Mouse (Mus musculus) spleen, adult 2 months (tissue): ENCODE results near the gene Ehd3. TPM values are rescaled to one million over a fixed set of nuclear protein-coding genes. Genes with fewer than 3 reads are reported as not detected.
A peak's percentile ranks its signal among the peaks of the same experiment; 100 is the strongest.

Experiments used
- DNase-seq, 2 experiments: peaks; one replicate each; pipeline versions ENCODE4 v3.0.0 to v3.0.0-alpha.2; 2012 to 2021; ENCODE audit warnings: low spot score in 2 of 2, low read depth in 1 of 2
- H3K27ac ChIP-seq: fragments of 200-500 bp; 2 replicates; pipeline ENCODE4 v1.5.1; 2012; ENCODE audit warnings: low read length, inconsistent platforms; ENCODE audit not compliant: insufficient read depth
- H3K27me3 ChIP-seq: fragments of 200-500 bp; 2 replicates; pipeline ENCODE4 v1.6.1; 2012; ENCODE audit warnings: mild to moderate bottlenecking, moderate library complexity, low read length, inconsistent platforms; ENCODE audit not compliant: control insufficient read depth, insufficient read depth
- H3K36me3 ChIP-seq: fragments of 200-500 bp; 2 replicates; pipeline ENCODE4 v1.6.1; 2012; ENCODE audit warnings: mild to moderate bottlenecking, low read length, inconsistent platforms; ENCODE audit not compliant: control insufficient read depth, insufficient read depth
- H3K4me1 ChIP-seq: fragments of 200-500 bp; 2 replicates; pipeline ENCODE4 v1.6.1; 2011; ENCODE audit warnings: inconsistent platforms; ENCODE audit not compliant: control insufficient read depth, insufficient read depth, insufficient read length
- H3K4me3 ChIP-seq: fragments of 200-500 bp; 2 replicates; pipeline ENCODE4 v1.5.1; 2011; ENCODE audit warnings: mild to moderate bottlenecking, inconsistent platforms; ENCODE audit not compliant: insufficient read depth, insufficient read length; ENCODE audit errors: extremely low read depth
- CTCF ChIP-seq: fragments of 200-500 bp; IDR thresholded peaks from 2 replicates; pipeline ENCODE4 v1.5.1; 2011; ENCODE audit warnings: mild to moderate bottlenecking, inconsistent platforms; ENCODE audit not compliant: insufficient read depth, insufficient read length, insufficient replicate concordance; ENCODE audit errors: extremely low read depth
- POLR2A ChIP-seq: fragments of 200-500 bp; IDR thresholded peaks from 2 replicates; pipeline ENCODE4 v1.6.1; 2011; ENCODE audit warnings: low read depth, low read length, inconsistent platforms
- WGBS: fragments of 180-500 bp; shearing (Covaris S2); methylation state at CpG from one replicate; pipeline ENCODE4 v1.1.7; 2018; 5-methylcytosine and 5-hydroxymethylcytosine counted together
- polyA plus RNA-seq: library from polyadenylated mRNA; depleted of rRNA; stranded (reverse); fragments of >200 nt; gene quantifications from 2 replicates; pipeline ENCODE4 v1.2.3, GENCODE M21; 2012; rRNA removed

Ehd3 gene
- polyA plus RNA-seq, 1 experiment: 20.3 TPM

DNA sequence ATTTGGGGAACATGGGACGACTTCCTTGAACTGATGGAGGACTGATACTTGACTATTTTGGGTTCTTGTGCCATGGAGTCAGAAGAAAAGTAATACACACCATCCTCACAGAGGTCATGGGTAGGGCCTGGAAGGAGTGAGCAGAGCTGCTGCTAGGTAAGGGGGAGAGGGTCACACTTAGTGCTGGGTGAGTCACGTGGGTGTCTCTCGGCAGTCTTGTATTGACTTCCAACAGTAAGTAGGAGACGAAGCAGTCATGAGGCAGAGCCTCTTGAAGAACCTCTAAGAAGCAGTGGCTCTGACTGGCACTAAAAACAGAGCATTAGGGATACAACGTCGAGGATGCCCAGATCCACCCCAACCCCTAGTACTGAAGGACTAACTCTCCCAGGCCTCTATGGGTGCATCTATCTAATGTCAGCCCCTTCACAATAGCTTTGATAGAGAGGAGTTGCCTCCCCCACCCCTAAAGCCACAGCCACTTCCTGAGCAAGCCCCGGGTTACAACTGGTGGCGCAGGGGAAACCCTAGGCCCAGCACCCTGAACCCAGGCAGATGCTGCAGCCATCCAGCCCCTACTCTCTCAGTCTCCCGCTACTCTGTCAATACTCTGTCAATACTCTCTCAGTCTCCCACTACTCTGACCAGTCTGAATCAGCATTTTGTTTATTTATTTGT is 65.2 kb downstream of the Ehd3 start:
- Histone ChIP-seq H3K4me1 (peaks cover 3% of the 10 kb centered on the region; the same call in 1 of the 2 replicates), H3K27ac (0 out of 2 replicates have a peak overlapping the region, but pooled peaks have one; percentile 28), H3K4me3 (no peak overlapping the region), H3K27me3 (no peaks in the 10 kb centered on the region), H3K36me3 (no peaks in the 10 kb centered on the region)
- peak in 1 of 2 experiments; percentile 48 for DNase-seq
- WGBS: 63% methylated on average over 9 of the region's 9 CpGs
- TF ChIP-seq CTCF (no peak), POLR2A (no peak)

DNA sequence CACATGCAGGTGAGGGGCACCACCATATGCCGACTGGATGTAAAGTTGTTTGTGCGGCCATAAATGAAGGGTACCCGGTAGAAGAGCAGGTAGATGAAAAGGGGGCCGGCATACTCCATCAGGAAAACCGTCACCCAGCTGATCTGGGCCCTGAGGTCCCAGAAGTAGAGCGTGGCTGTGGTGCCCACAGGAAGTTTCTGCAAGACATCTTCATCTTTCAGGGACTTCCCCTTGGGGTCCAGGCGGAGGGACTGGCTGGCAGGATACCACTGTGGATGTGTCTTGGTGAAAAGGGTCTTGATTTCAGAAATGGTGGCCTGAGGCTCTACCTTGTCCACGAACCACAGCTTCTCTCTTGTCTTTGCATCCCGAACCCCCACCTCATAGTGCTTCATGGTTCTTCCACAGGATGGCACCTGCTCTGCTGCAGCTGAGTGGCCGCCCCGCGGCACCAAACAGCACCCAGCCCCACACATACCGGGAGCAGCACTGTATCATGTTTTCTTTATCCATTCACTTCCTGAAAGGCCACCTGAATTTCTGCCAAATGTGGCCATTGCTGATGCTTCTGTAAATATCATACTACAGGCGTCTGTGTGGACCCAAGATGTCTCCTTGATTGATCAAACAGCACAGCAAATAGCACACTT is 67.1 kb downstream of the Ehd3 start:
- no peak overlapping the region for H3K4me3 ChIP-seq
- no peak for TF ChIP-seq CTCF
- TF ChIP-seq POLR2A: no peak
- peak in 1 of 2 experiments; percentile 19 for DNase-seq
- H3K27ac ChIP-seq: no peak overlapping the region
- no peaks in the 10 kb centered on the region for H3K36me3 ChIP-seq
- 62% methylated on average over 14 of the region's 14 CpGs for WGBS
- H3K4me1 ChIP-seq: peaks cover 5% of the 10 kb centered on the region; the same call in 1 of the 2 replicates
- H3K27me3 ChIP-seq: no peaks in the 10 kb centered on the region

DNA sequence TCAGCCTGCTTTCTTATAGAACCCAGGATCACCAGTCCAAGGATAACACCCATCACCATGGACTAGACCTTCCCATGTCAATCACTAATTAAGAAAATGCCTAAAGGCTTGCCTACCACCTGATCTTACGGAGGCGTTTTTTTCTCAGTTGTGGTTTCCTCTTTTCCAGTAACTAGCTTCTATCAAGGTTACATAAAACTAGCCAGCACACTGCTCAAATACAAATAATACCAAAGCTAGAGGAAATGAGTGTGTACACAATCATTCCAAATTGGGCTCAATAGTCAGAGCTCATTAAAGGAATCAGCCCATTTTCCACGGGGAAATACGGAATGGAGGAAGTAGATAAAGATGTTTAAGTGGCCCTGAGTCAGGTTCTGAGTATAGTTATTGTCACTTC is 71.3 kb downstream of the Ehd3 start:
- Histone ChIP-seq H3K4me1 (peaks cover 2% of the 10 kb centered on the region; the same call in 1 of the 2 replicates), H3K4me3 (no peak overlapping the region), H3K27ac (no peak overlapping the region), H3K36me3 (no peaks in the 10 kb centered on the region), H3K27me3 (no peaks in the 10 kb centered on the region)
- DNase-seq: no peak
- WGBS: 18% methylated on average over 4 of the region's 4 CpGs
- TF ChIP-seq POLR2A (no peak), CTCF (no peak)

DNA sequence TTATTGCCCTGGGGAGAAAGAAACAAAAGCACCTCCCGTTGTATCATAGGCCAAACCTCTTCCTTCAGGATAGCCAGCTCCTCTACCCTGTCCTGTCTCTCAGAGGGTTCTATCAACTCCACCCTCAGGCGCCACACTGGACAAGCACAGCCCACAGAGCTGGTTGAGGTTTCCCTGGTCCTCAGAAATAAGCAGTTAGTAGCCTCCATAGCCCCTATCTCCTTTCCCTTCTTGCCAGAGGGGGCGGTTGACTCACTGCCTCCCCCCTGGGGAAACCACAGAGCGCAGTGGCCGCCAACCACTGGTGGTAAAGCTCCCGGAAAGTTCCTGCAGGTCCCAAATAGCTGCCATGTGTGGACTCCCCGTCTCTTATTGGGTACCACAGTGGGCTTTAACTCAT is 71.7 kb downstream of the Ehd3 start:
- Histone ChIP-seq H3K36me3 (no peaks in the 10 kb centered on the region), H3K27me3 (no peaks in the 10 kb centered on the region), H3K4me1 (peaks cover 2% of the 10 kb centered on the region; the same call in 1 of the 2 replicates), H3K4me3 (no peak overlapping the region), H3K27ac (no peak overlapping the region)
- no peak for DNase-seq
- TF ChIP-seq POLR2A (no peak), CTCF (no peak)
- 38% methylated on average over 7 of the region's 7 CpGs for WGBS

DNA sequence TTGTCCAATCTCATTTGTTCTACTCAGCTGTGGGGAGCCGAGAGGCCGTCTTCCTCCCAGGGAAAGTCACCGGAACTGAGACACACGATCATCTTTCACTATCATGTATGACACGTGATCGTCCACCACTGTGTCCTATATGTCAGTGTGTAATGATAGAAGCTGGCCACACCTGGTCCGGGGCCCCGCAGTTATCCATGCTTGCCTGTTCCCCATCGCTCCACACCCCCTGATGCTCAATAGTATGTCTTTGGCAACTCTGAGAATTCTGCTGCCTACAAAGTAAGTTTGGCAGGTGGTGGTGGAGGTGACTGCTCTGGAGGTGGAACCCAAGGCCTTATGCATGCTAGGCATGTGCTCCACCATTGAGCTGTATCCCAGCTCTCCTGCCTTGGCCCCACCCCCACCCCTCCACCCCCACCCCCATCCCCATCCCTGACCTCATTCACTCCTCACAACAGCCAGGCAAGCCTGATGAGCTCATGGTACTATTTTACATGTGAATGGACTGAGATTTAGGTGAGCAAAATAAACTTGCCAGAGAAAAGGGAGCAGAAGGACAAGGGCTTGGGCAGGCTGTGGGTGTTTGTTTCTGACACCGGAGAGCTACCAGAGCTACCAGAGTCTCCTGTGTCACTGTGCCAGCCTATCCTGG is 75.5 kb downstream of the Ehd3 start:
- H3K27ac ChIP-seq: no peak overlapping the region
- no peak overlapping the region for H3K4me3 ChIP-seq
- H3K36me3 ChIP-seq: no peaks in the 10 kb centered on the region
- no peaks in the 10 kb centered on the region for H3K27me3 ChIP-seq
- DNase-seq: no peak
- peaks cover 2% of the 10 kb centered on the region; the same call in 1 of the 2 replicates for H3K4me1 ChIP-seq
- TF ChIP-seq POLR2A (no peak), CTCF (no peak)
- 92% methylated on average over 10 of the region's 10 CpGs for WGBS

DNA sequence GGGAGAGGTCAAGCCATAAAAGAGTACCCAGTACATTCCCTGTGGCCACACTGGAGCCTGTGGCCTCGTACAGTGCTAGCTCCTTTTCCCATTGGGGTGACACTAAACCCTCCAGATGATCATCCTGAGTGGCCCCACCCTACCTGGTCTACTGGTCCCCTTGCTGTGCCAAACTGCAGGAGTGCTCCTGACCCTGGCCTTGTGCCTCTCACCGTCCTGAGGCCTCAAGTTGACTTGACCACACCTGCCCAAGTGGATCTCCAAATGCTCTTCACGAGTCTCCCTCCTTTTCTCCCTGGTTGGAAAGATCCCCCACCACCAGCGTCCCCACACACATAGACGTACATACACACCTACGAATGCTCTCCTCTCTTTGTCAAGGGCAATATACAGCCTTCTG is 76.4 kb downstream of the Ehd3 start:
- Histone ChIP-seq H3K4me3 (no peak overlapping the region), H3K36me3 (no peaks in the 10 kb centered on the region), H3K4me1 (peaks cover 2% of the 10 kb centered on the region; the same call in 1 of the 2 replicates), H3K27ac (no peak overlapping the region), H3K27me3 (no peaks in the 10 kb centered on the region)
- DNase-seq: no peak
- WGBS: 83% methylated on average over 6 of the region's 6 CpGs
- TF ChIP-seq POLR2A: no peak

DNA sequence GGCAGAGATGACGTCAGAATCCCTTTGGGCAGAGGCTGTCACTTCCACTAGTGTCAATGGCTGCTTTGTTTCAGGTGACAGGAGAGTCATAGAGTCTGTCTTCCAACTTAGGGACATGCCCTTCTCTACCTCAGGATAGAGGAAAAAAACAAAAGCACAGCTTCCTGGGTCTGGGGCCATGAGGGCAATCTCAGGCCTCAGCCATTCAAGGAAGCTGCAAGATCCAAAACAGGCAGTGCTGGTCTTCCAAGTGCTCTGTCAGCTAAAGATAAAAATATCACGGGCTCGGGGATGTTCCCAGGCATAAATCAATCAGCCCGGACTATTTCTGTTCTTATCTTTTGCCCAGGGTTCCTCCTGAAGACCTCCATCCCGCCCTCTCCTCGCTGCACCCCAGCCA is 77.4 kb downstream of the Ehd3 start:
- Histone ChIP-seq H3K36me3 (no peaks in the 10 kb centered on the region), H3K4me3 (no peak overlapping the region), H3K27ac (no peak overlapping the region), H3K27me3 (no peaks in the 10 kb centered on the region), H3K4me1 (no peaks in the 10 kb centered on the region)
- WGBS: 61% methylated on average over 6 of the region's 6 CpGs
- TF ChIP-seq CTCF (no peak), POLR2A (no peak)
- DNase-seq: no peak

Other genes starting within 250 kb of the Ehd3 start
- 0.32 and 0.60 TPM in 2 replicates for gene Galnt14, start 93.7 kb upstream of the Ehd3 start, polyA plus RNA-seq
- gene Xdh, start 146.1 kb downstream of the Ehd3 start, polyA plus RNA-seq: 15.6 and 18.5 TPM in 2 replicates
- not detected in 2 replicates for gene Srd5a2, start 243.8 kb downstream of the Ehd3 start, polyA plus RNA-seq